40 mouse cellular contexts compared by ENCODE assay signal in the genomic region with DNA sequence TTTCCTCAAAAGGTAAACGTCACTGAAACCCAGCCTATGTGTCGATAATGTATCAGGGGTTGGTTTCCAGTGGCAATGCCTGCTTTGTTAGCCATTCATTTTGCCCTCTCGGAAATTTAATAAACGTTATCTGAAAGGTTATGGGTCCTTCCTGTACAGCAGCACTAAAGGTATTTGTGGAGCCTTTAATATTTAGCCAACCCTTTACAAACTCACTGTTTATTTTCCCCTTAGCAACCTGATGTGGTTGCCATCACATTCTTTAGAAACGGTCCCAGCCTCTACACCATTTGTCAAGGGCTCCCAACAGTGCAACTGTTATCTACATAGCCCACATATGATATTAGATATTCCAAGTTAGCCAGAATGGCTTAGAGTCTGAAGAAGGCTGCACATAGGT. TPM values are rescaled to one million over a fixed set of nuclear protein-coding genes. Genes with fewer than 3 reads are reported as not detected.
"Had no signal": no experiment of that assay in that cellular context is flagged by ENCODE, and none has a peak within 500 bp of the region (broad histone marks: within the 10 kb centered on the region; RNA-seq: fewer than 3 reads in every experiment).

No protein-coding gene starts in this region.

- H3K27ac ChIP-seq: gastrocnemius, adult 2 months; heart, embryonic 13.5 days; heart, embryonic 15.5 days; hindbrain, embryonic 13.5 days; hindbrain, embryonic 15.5 days; hindbrain, postnatal 0 days; kidney, embryonic 15.5 days; kidney, postnatal 0 days; limb, embryonic 10.5 days; limb, embryonic 12.5 days had no signal

- H3K27me3 ChIP-seq: heart, embryonic 13.5 days; heart, embryonic 15.5 days; hindbrain, embryonic 13.5 days; hindbrain, embryonic 15.5 days; kidney, embryonic 15.5 days; limb, embryonic 12.5 days had no signal

- H3K9ac ChIP-seq: heart, embryonic 13.5 days; heart, embryonic 15.5 days; hindbrain, embryonic 13.5 days; hindbrain, embryonic 15.5 days; kidney, embryonic 15.5 days; limb, embryonic 12.5 days had no signal

- H3K36me3 ChIP-seq: heart, embryonic 13.5 days; heart, embryonic 15.5 days; hindbrain, embryonic 13.5 days; hindbrain, embryonic 15.5 days; kidney, embryonic 15.5 days; limb, embryonic 10.5 days; limb, embryonic 12.5 days had no signal

- H3K4me3 ChIP-seq: gastrocnemius, adult 2 months; heart, embryonic 13.5 days; heart, embryonic 15.5 days; hindbrain, embryonic 13.5 days; hindbrain, embryonic 15.5 days; kidney, embryonic 15.5 days; limb, embryonic 10.5 days; limb, embryonic 12.5 days had no signal

- H3K9me3 ChIP-seq: heart, embryonic 13.5 days; heart, embryonic 15.5 days; hindbrain, embryonic 13.5 days; hindbrain, embryonic 15.5 days; kidney, embryonic 15.5 days; limb, embryonic 10.5 days; limb, embryonic 12.5 days had no signal

- H3K4me2 ChIP-seq: heart, embryonic 11.5 days; heart, embryonic 13.5 days; heart, embryonic 15.5 days; hindbrain, embryonic 13.5 days; hindbrain, embryonic 15.5 days; kidney, embryonic 15.5 days; limb, embryonic 12.5 days; liver, embryonic 11.5 days had no signal

- DNase-seq: gastrocnemius, adult 2 months; gastrocnemius, postnatal 10 days; gastrocnemius, postnatal 25 days; heart, adult 18-20 months; heart, postnatal 14 days; heart, postnatal 36 days; kidney, adult 11 months; kidney, adult 2 months; kidney, adult 9 months; kidney, postnatal 14 days; kidney, postnatal 36 days; layer of hippocampus, adult 9-11 months; layer of hippocampus, postnatal 36 days; liver had no signal

- ATAC-seq: hindbrain, postnatal 0 days had no signal

RNA-seq across cellular contexts. Expression of a gene that starts 13.1 kb away (rescaled TPM):
- total RNA-seq: gastrocnemius, adult 2 months; gastrocnemius, postnatal 10 days; gastrocnemius, postnatal 25 days; gastrocnemius, postnatal 4 days; granulocyte monocyte progenitor cell, adult 5-6 weeks; heart, postnatal 14 days; heart, postnatal 36 days; hematopoietic stem cell, adult 5-6 weeks; hindbrain, postnatal 0 days; layer of hippocampus, adult 18-20 months; layer of hippocampus, adult 8-10 months; layer of hippocampus, postnatal 14 days; layer of hippocampus, postnatal 36 days; left cerebral cortex, adult 18-20 months; left cerebral cortex, adult 8-10 months; left cerebral cortex, postnatal 14 days; left cerebral cortex, postnatal 36 days had no signal
- polyA plus RNA-seq: heart, postnatal 0 days; hindbrain, embryonic 11.5 days; hindbrain, embryonic 13.5 days; kidney, adult 2 months; limb, embryonic 10.5 days; limb, embryonic 12.5 days had no signal

RNA-seq across cellular contexts. Expression of a gene that starts 54.2 kb away (rescaled TPM):
- total RNA-seq: gastrocnemius, adult 2 months; gastrocnemius, postnatal 10 days; gastrocnemius, postnatal 25 days; gastrocnemius, postnatal 4 days; granulocyte monocyte progenitor cell, adult 5-6 weeks; heart, adult 8-10 months; heart, postnatal 14 days; heart, postnatal 36 days; hematopoietic stem cell, adult 5-6 weeks; hindbrain, postnatal 0 days; layer of hippocampus, adult 18-20 months; layer of hippocampus, adult 8-10 months; layer of hippocampus, postnatal 14 days; layer of hippocampus, postnatal 36 days; left cerebral cortex, adult 18-20 months; left cerebral cortex, adult 8-10 months; left cerebral cortex, postnatal 14 days; left cerebral cortex, postnatal 36 days had no signal
- polyA plus RNA-seq: heart, embryonic 11.5 days; heart, embryonic 13.5 days; heart, embryonic 15.5 days; heart, postnatal 0 days; hindbrain, embryonic 11.5 days; hindbrain, embryonic 13.5 days; intestine, embryonic 14.5 days; kidney, adult 2 months; kidney, embryonic 15.5 days; kidney, postnatal 0 days; limb, embryonic 10.5 days; limb, embryonic 12.5 days; limb, embryonic 14.5 days; liver, embryonic 11.5 days had no signal
